Comparison of ENCODE assay signal across 16 mouse cellular contexts in the genomic region with DNA sequence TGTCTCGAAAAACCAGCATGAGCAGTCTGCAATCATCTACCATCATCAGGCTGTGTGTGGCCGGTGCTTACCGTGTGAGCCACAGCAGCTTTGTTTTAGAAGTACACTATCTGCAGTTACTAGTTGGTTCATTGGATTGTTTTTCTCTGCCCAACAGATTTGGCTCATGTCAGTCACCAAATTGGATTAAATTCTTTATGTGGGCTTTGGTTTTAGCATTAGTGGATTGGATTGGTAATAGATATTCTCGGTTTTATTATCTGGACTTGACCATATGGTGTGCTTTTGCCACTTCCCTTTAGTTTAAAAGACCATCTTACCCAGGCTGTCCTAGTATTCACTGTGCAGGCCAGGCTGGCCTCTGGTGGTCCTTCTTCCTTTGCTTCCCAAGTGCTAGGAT. TPM values are rescaled to one million over a fixed set of nuclear protein-coding genes. Genes with fewer than 3 reads are reported as not detected.
DNase-seq lines count a peak whose midpoint lies in the region; ATAC-seq and TF ChIP-seq lines count a peak whose summit lies in the region.
"Had no signal": no experiment of that assay in that cellular context is flagged by ENCODE, and none has a peak within 500 bp of the region (broad histone marks: within the 10 kb centered on the region; RNA-seq: fewer than 3 reads in every experiment).

No protein-coding gene starts in this region.

- H3K9me3 ChIP-seq in kidney, postnatal 0 days (replicated peaks; ENCODE audit: low read length): no peaks in the 10 kb centered on the region
- H3K9me3 ChIP-seq in forebrain, postnatal 0 days (ENCODE audit: low read length): no peaks in the 10 kb centered on the region
- H3K9me3 ChIP-seq in midbrain, embryonic 11.5 days (ENCODE audit: control insufficient read depth, low read length): no peaks in the 10 kb centered on the region
- H3K9me3 ChIP-seq: stomach, embryonic 15.5 days had no signal

- H3K4me1 ChIP-seq in kidney, postnatal 0 days (replicated peaks; ENCODE audit: insufficient read depth, low read length): peaks cover 20% of the 10 kb centered on the region
- peaks cover 25% of the 10 kb centered on the region for H3K4me1 ChIP-seq in forebrain, postnatal 0 days (ENCODE audit: insufficient read depth)
- H3K4me1 ChIP-seq in midbrain, embryonic 11.5 days (ENCODE audit: control insufficient read depth, insufficient read depth, low read length): peaks cover 19% of the 10 kb centered on the region

- H3K9ac ChIP-seq in kidney, postnatal 0 days (ENCODE audit: low read depth, low read length): no peak overlapping the region
- no peak overlapping the region for H3K9ac ChIP-seq in forebrain, postnatal 0 days
- H3K9ac ChIP-seq in midbrain, embryonic 11.5 days (ENCODE audit: low read length): no peak overlapping the region
- H3K9ac ChIP-seq: stomach, embryonic 15.5 days had no signal

- ATAC-seq in kidney, postnatal 0 days (replicated peaks; ENCODE audit: low FRiP score, low read depth): no peak
- ATAC-seq in forebrain, postnatal 0 days: no peak
- no peak for ATAC-seq in midbrain, embryonic 11.5 days (ENCODE audit: low FRiP score)

- no peaks in the 10 kb centered on the region for H3K27me3 ChIP-seq in kidney, postnatal 0 days (ENCODE audit: insufficient read depth, low read length)
- H3K27me3 ChIP-seq in forebrain, postnatal 0 days (ENCODE audit: insufficient read depth, low read length): no peaks in the 10 kb centered on the region
- H3K27me3 ChIP-seq in midbrain, embryonic 11.5 days (ENCODE audit: control insufficient read depth, insufficient read depth, low read length): no peaks in the 10 kb centered on the region
- H3K27me3 ChIP-seq: stomach, embryonic 15.5 days had no signal

- H3K27ac ChIP-seq in kidney, postnatal 0 days: no peak overlapping the region
- no peak overlapping the region for H3K27ac ChIP-seq in forebrain, postnatal 0 days (ENCODE audit: low read depth, low read length)
- H3K27ac ChIP-seq in midbrain, embryonic 11.5 days (ENCODE audit: low read depth, low read length): no peak overlapping the region
- H3K27ac ChIP-seq: macrophage; stomach, embryonic 15.5 days had no signal

- peak overlapping the region; percentile 15; the same call in 1 of the 2 replicates for H3K4me2 ChIP-seq in kidney, postnatal 0 days (ENCODE audit: low read length)
- peak overlapping the region; percentile 79; the same call in 1 of the 2 replicates for H3K4me2 ChIP-seq in forebrain, postnatal 0 days (ENCODE audit: low read depth)
- H3K4me2 ChIP-seq in midbrain, embryonic 11.5 days: no peak overlapping the region
- H3K4me2 ChIP-seq: stomach, embryonic 15.5 days had no signal

- H3K4me3 ChIP-seq in kidney, postnatal 0 days (replicated peaks; ENCODE audit: low read depth, low read length): no peak overlapping the region
- H3K4me3 ChIP-seq in forebrain, postnatal 0 days (ENCODE audit: low read depth, low read length): no peak overlapping the region
- no peak overlapping the region for H3K4me3 ChIP-seq in midbrain, embryonic 11.5 days (ENCODE audit: low read depth, low read length)
- H3K4me3 ChIP-seq: stomach, embryonic 15.5 days had no signal

- 57% methylated on average over 4 of the region's 4 CpGs for WGBS in kidney, postnatal 0 days
- 52% methylated on average over 4 of the region's 4 CpGs for WGBS in forebrain, postnatal 0 days
- 81% methylated on average over 4 of the region's 4 CpGs for WGBS in midbrain, embryonic 11.5 days

- DNase-seq in kidney, postnatal 0 days (ENCODE audit: low spot score): no peak
- no peak for DNase-seq in kidney, postnatal 25 days
- no peak for DNase-seq in forebrain, postnatal 0 days
- peak; percentile 87 for DNase-seq in midbrain, embryonic 11.5 days (ENCODE audit: low spot score, missing footprints)
- DNase-seq in retina, postnatal 1 day: peak; percentile 78
- no peak for DNase-seq in ovary, adult 18-20 months (ENCODE audit: low spot score)
- no peak for DNase-seq in cerebellum, adult 8-10 months
- DNase-seq: adrenal gland, adult 8-10 months; heart, adult 18-20 months; heart, postnatal 4 days; kidney, postnatal 10 days; left cerebral cortex, postnatal 4 days; thymus, postnatal 36 days had no signal

- no peaks in the 10 kb centered on the region for H3K36me3 ChIP-seq in kidney, postnatal 0 days (ENCODE audit: insufficient read depth, low read length)
- H3K36me3 ChIP-seq in forebrain, postnatal 0 days (ENCODE audit: insufficient read depth): no peaks in the 10 kb centered on the region
- H3K36me3 ChIP-seq in midbrain, embryonic 11.5 days (ENCODE audit: control insufficient read depth, insufficient read depth, low read length): no peaks in the 10 kb centered on the region
- H3K36me3 ChIP-seq: stomach, embryonic 15.5 days had no signal

- no peak for TF ChIP-seq CTCF in kidney, postnatal 0 days (IDR thresholded peaks at IDR 0.05; ENCODE audit: low read depth)
- TF ChIP-seq CTCF in forebrain, postnatal 0 days (IDR thresholded peaks at IDR 0.05; ENCODE audit: low read depth): no peak

RNA-seq across cellular contexts. Expression of gene Gnb1, which starts 3.7 kb away (rescaled TPM):
- 376 and 406 TPM in 2 replicates for polyA plus RNA-seq in kidney, postnatal 0 days (2015; fragmentation: Nextera tagmentation; extraction: Ambion mirVana)
- total RNA-seq in forebrain, postnatal 0 days (2014; rRNA removed): 252 and 268 TPM in 2 replicates
- 1,233 and 1,420 TPM in 2 replicates for polyA plus RNA-seq in forebrain, postnatal 0 days (2015; fragmentation: Nextera tagmentation; extraction: Ambion mirVana)
- 771 and 811 TPM in 2 replicates for polyA plus RNA-seq in midbrain, embryonic 11.5 days (2014; fragmentation: Nextera tagmentation; extraction: Ambion mirVana)

RNA-seq across cellular contexts. Expression of gene Tmem52, which starts 26.0 kb away (rescaled TPM):
- polyA plus RNA-seq in kidney, postnatal 0 days (2015; fragmentation: Nextera tagmentation; extraction: Ambion mirVana): 6.5 and 7.3 TPM in 2 replicates
- total RNA-seq in forebrain, postnatal 0 days (2014; rRNA removed): 0.52 TPM in 1 of 2 replicates, not detected in the other
- polyA plus RNA-seq in forebrain, postnatal 0 days (2015; fragmentation: Nextera tagmentation; extraction: Ambion mirVana): 0.23 and 0.29 TPM in 2 replicates
- polyA plus RNA-seq in midbrain, embryonic 11.5 days (2014; fragmentation: Nextera tagmentation; extraction: Ambion mirVana): not detected in 2 replicates
- total RNA-seq: common myeloid progenitor, adult 5-6 weeks; heart, postnatal 4 days; left cerebral cortex, postnatal 4 days had no signal
- polyA plus RNA-seq: macrophage had no signal

Comparison
In these comparisons a context has a peak if more than half of its experiments do, and no peak if none do; other contexts are left out.
1. DNase-seq: peak in midbrain, embryonic 11.5 days (single experiment) and retina, postnatal 1 day (single experiment); none in kidney, postnatal 0 days (single experiment), kidney, postnatal 25 days (0 of 2), forebrain, postnatal 0 days (single experiment), ovary, adult 18-20 months (single experiment) and cerebellum, adult 8-10 months (single experiment).